Mouse (Mus musculus) hindbrain, embryonic 12.5 days (tissue): ENCODE results near the gene Creld2. TPM values are rescaled to one million over a fixed set of nuclear protein-coding genes. Genes with fewer than 3 reads are reported as not detected.
"Not testable (repeated sequence)": the region's sequence is repeated elsewhere in the genome, so short reads cannot be mapped to it uniquely, and the experiment has no call there.

ENCODE experiments used
- ATAC-seq: fragments of 200-750 bp; cut with Nextera tagmentation; 2 replicates; pipeline ENCODE4 v1.8.0; 2017; ENCODE audit warnings: moderate TSS enrichment; ENCODE audit not compliant: low FRiP score
- H3K27ac ChIP-seq: fragments of 300-500 bp; sonication (generic); 2 replicates; pipeline ENCODE4 v1.5.1; 2016; ENCODE audit warnings: mild to moderate bottlenecking
- H3K27me3 ChIP-seq: fragments of 300-500 bp; sonication (generic); 2 replicates; pipeline ENCODE4 v1.6.1; 2016; ENCODE audit warnings: mild to moderate bottlenecking
- H3K36me3 ChIP-seq: fragments of 300-500 bp; sonication (generic); 2 replicates; pipeline ENCODE4 v1.6.1; 2016; ENCODE audit warnings: mild to moderate bottlenecking
- H3K4me1 ChIP-seq: fragments of 300-500 bp; sonication (generic); 2 replicates; pipeline ENCODE4 v1.6.1; 2016
- H3K4me2 ChIP-seq: fragments of 300-500 bp; sonication (generic); replicated peaks from 2 replicates; pipeline ENCODE4 v1.6.1; 2016; ENCODE audit warnings: mild to moderate bottlenecking
- H3K4me3 ChIP-seq: fragments of 300-500 bp; sonication (generic); 2 replicates; pipeline ENCODE4 v1.5.1; 2016; ENCODE audit warnings: mild to moderate bottlenecking
- H3K9ac ChIP-seq: fragments of 300-500 bp; sonication (generic); 2 replicates; pipeline ENCODE4 v1.6.1; 2016; ENCODE audit warnings: mild to moderate bottlenecking, moderate library complexity
- H3K9me3 ChIP-seq: fragments of 300-500 bp; sonication (generic); replicated peaks from 2 replicates; pipeline ENCODE4 v1.6.1; 2016; ENCODE audit warnings: mild to moderate bottlenecking
- WGBS: fragments of 180-500 bp; shearing (Covaris S2); methylation state at CpG from one replicate; pipeline ENCODE4 v1.1.7; 2016; 5-methylcytosine and 5-hydroxymethylcytosine counted together
- polyA plus RNA-seq: library from polyadenylated mRNA; unstranded; fragments of >200 nt; fragmentation: Nextera tagmentation; extraction: Ambion mirVana; gene quantifications from 2 replicates; pipeline ENCODE4 v1.2.1, GENCODE M21; 2016

The Creld2 gene
- polyA plus RNA-seq: 65.2 and 74.8 TPM in 2 replicates

DNA sequence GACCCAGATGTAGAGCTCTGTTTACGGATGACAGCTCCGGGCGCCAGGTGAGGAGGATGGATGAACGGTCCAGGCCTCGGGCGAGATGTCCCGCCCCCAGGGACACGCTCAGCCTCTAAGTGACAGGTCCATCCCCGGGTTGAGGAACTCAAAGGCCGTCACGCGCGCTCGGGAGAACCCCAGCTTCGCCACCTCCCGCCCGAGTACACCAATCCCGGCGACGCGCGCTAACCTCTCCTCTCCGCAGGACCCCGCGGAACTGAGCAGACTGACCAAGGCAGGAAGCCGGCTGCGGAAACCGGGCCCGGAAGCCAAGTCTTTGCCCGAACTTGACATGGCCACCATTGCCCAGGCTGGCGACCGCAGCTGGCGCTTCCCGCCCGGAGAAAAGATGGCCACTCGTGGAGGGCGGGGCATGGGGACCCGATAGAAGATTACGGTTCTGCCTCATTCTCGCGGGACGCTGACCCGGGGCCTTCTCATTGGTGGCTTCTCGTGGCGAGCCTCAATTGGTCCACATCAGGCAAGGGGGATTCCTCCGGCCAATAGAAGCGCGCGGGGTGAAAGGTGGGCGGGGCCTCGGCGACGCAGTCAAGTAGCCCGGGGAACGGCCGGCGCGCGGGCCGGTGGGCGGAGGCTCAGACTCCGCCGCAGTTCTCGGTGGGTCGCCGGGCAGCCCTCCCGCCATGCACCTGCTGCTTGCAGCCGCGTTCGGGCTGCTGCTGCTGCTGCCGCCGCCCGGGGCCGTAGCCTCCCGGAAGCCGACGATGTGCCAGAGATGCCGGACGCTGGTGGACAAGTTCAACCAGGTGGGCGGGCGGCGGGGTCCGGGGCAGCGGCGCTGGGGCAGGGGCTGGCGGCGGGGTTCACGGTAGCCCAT is at the start of gene Creld2, which contains the start of gene Alg12:
Gene Creld2 (plus strand): TSS at position 621 of the 880 bp plus-strand sequence.
Gene Alg12 (minus strand): TSS at position 293 of the 880 bp plus-strand sequence.
- ATAC-seq: peak; percentile 98
- no peaks in the 10 kb centered on the region for H3K9me3 ChIP-seq
- WGBS: under 1% methylated on average over 74 of the region's 88 CpGs
- peak within 1 kb of the TSS; percentile 86 for H3K27ac ChIP-seq
- H3K4me3 ChIP-seq: peak within 1 kb of the TSS; percentile 82
- H3K4me2 ChIP-seq: peak within 1 kb of the TSS; percentile 88
- H3K9ac ChIP-seq: peak within 1 kb of the TSS; percentile 88
- no peaks in the 10 kb centered on the region for H3K27me3 ChIP-seq
- peaks cover 46% of the 10 kb centered on the region for H3K36me3 ChIP-seq
- H3K4me1 ChIP-seq: peaks cover 19% of the 10 kb centered on the region

- not testable (repeated sequence) for H3K4me3 ChIP-seq, H3K27me3 ChIP-seq, H3K27ac ChIP-seq, ATAC-seq, H3K4me2 ChIP-seq, H3K9ac ChIP-seq, H3K4me1 ChIP-seq, H3K9me3 ChIP-seq
- H3K36me3 ChIP-seq: peaks cover 37% of the 10 kb centered on the region
- 93% methylated on average over 5 of the region's 5 CpGs for WGBS
Observed at GRCm38 (mm10) chr15:88774630-88775029, 44.8 kb upstream of the Creld2 start.

DNA sequence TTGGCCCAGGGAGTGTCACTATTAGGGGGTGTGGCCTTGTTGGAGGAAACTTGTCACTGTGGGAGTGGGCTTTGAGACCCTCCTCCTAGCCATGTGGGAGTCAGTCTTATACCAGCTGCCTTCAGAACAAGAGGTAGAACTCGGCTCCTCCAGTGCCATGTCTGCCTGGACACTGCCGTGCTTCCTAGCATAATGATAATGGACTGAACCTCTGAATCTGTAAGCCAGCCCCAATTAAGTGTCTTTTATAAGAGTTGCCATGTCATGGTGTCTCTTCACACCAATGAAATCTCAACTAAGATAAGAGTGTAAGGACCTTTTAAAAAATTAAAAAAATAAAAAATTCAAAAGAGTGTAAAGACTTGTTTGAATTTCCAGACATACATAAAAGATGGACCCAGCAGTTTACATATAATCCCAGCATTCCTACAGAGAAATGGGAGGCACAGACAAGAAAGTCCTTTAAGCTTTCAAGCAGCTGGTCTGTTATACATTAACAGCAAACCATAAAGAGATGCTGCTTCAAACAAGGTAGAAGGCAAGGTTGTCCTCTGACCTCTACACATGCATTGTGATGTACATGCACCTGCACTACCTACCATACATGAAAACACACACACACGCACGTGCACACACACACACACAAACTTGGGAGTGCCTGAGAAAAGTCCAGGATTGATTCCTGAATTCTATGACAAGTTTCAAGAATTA is 27.2 kb upstream of the Creld2 start:
- no peaks in the 10 kb centered on the region for H3K9me3 ChIP-seq
- H3K27me3 ChIP-seq: no peaks in the 10 kb centered on the region
- H3K27ac ChIP-seq: no peak overlapping the region
- WGBS: 86% methylated on average over 4 of the region's 4 CpGs
- H3K4me2 ChIP-seq: no peak overlapping the region
- no peak overlapping the region for H3K9ac ChIP-seq
- no peak overlapping the region for H3K4me3 ChIP-seq
- peaks cover 3% of the 10 kb centered on the region; the same call in 1 of the 2 replicates for H3K36me3 ChIP-seq
- no peaks in the 10 kb centered on the region for H3K4me1 ChIP-seq
- no peak for ATAC-seq

DNA sequence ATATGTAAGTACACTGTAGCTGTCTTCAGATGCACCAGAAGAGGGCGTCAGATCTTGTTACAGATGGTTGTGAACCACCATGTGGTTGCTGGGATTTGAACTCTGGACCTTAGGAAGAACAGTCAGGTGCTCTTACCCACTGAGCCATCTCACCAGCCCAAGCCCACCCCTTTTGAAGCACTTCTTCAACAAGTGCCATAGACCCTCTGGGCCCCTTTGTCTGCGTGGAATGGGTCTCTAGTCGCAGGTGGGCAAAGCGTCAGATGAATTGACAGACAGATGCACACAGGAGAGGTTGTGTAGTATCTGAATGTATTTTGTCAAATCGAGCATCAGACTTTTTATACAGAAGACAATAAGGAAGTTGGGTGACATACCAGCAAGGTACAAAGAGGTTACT is 24.7 kb upstream of the Creld2 start:
- not testable (repeated sequence) for H3K36me3 ChIP-seq, H3K9me3 ChIP-seq, H3K27me3 ChIP-seq, H3K4me3 ChIP-seq, ATAC-seq, H3K4me1 ChIP-seq, H3K4me2 ChIP-seq, H3K9ac ChIP-seq, H3K27ac ChIP-seq
- 83% methylated on average over 5 of the region's 5 CpGs for WGBS

GRCm38 (mm10) chr15:88799950-88800371 is 19.5 kb upstream of the Creld2 start:
- H3K27ac ChIP-seq: no peak overlapping the region
- no peak overlapping the region for H3K4me3 ChIP-seq
- no peaks in the 10 kb centered on the region for H3K27me3 ChIP-seq
- ATAC-seq: no peak
- no peak overlapping the region for H3K9ac ChIP-seq
- no peak overlapping the region for H3K4me2 ChIP-seq
- peaks cover 17% of the 10 kb centered on the region for H3K36me3 ChIP-seq
- 87% methylated on average over 11 of the region's 11 CpGs for WGBS
- no peaks in the 10 kb centered on the region for H3K4me1 ChIP-seq
- H3K9me3 ChIP-seq: no peaks in the 10 kb centered on the region

DNA sequence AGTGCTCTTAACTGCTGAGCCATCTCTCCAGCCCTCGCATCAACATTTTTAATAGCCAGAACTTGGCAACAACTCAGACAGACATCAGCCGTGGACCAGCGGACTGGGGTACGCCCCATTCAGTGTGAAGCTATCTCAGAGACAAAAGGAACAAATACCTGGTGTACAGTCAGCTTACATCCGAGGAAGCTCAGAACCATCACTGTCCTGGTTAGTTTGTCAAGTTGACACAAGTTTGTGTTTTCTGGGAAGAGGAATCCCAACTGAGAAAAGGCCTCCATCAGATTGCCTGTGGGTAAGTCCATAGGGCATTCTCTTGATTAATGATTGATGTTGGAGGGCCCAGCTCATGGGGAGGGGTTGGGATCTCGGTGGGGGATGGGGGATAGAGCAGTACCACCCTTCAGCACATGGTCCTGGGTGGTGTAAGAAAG is 18.5 kb upstream of the Creld2 start:
- no peaks in the 10 kb centered on the region for H3K9me3 ChIP-seq
- no peak overlapping the region for H3K9ac ChIP-seq
- H3K36me3 ChIP-seq: peaks cover 27% of the 10 kb centered on the region
- H3K27ac ChIP-seq: no peak overlapping the region
- H3K4me2 ChIP-seq: no peak overlapping the region
- no peak for ATAC-seq
- no peaks in the 10 kb centered on the region for H3K27me3 ChIP-seq
- 89% methylated on average over 6 of the region's 6 CpGs for WGBS
- H3K4me1 ChIP-seq: no peaks in the 10 kb centered on the region
- H3K4me3 ChIP-seq: no peak overlapping the region

DNA sequence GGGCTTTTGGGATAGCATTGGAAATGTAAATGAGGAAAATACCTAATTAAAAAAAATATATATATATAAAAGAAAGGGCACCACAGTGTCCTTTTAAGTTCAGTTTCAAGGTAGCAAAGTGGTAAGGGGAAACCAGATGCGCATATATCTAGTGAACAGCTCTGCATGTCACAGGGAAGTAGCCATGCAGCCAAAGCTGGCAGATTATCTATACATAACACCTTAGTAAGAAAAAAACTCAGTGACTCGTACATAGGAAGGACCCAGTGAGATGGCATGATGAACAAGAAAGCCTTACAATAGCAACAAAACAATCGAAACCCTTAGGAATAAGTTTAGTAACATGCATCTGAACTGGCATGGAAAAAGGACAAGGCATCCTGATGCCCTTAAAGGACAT is 17.5 kb upstream of the Creld2 start:
- WGBS: 98% methylated on average over 3 of the region's 3 CpGs
- H3K36me3 ChIP-seq: peaks cover 34% of the 10 kb centered on the region
- H3K9me3 ChIP-seq: no peaks in the 10 kb centered on the region
- H3K27me3 ChIP-seq: no peaks in the 10 kb centered on the region
- ATAC-seq: no peak
- H3K9ac ChIP-seq: no peak overlapping the region
- no peak overlapping the region for H3K4me2 ChIP-seq
- no peak overlapping the region for H3K27ac ChIP-seq
- H3K4me1 ChIP-seq: no peaks in the 10 kb centered on the region
- no peak overlapping the region for H3K4me3 ChIP-seq

DNA sequence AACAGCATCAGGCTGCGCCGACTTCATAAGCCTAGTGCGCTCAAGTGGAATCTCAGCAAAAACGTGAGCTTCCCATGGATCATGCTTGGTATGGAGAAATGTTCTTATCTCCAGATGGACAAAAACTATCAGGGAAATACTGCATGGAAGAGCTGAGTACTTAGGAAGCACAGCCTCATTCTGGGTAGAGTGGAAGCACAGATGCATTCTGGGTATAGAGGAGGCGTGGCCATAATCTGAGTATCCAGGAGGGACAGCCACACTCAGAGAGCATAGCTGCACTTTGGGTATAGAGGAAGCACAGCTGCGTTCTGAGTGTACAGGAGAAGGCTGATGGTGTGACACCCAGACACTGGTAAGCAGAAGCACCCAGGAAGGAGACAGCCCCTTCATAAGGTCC is 17.1 kb upstream of the Creld2 start:
- no peak for ATAC-seq
- Histone ChIP-seq H3K4me2 (no peak overlapping the region), H3K9ac (no peak overlapping the region), H3K9me3 (no peaks in the 10 kb centered on the region), H3K4me1 (no peaks in the 10 kb centered on the region), H3K27ac (no peak overlapping the region), H3K27me3 (no peaks in the 10 kb centered on the region), H3K4me3 (no peak overlapping the region), H3K36me3 (peaks cover 34% of the 10 kb centered on the region)
- 87% methylated on average over 6 of the region's 6 CpGs for WGBS

GRCm38 (mm10) chr15:88808121-88808520 is 11.3 kb upstream of the Creld2 start:
- no peak overlapping the region for H3K27ac ChIP-seq
- peaks cover 61% of the 10 kb centered on the region for H3K36me3 ChIP-seq
- WGBS: 90% methylated on average over 8 of the region's 8 CpGs

DNA sequence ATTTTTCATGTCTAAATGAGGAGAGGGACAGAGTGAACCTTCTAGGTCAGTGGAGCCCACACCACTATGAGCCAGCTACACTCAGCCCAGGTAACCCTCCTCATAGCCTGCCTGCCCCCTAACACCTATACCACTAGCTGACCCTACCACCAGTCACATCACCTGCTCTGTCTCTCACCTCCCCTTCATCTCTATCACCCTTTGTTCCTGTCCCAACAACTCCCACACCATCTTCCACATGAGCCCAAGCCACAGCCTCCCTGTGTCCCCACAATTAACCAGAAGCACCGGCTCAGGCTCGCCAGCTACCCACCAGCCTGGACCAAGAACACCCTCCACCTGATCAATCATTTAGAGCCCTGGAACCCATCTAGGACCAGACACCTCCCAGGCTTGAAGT is 9.1 kb upstream of the Creld2 start:
- 94% methylated on average over 2 of the region's 2 CpGs for WGBS
- H3K9ac ChIP-seq: no peak overlapping the region
- no peak overlapping the region for H3K27ac ChIP-seq
- H3K9me3 ChIP-seq: no peaks in the 10 kb centered on the region
- no peak overlapping the region for H3K4me3 ChIP-seq
- no peak for ATAC-seq
- no peak overlapping the region for H3K4me2 ChIP-seq
- no peaks in the 10 kb centered on the region for H3K4me1 ChIP-seq
- H3K27me3 ChIP-seq: no peaks in the 10 kb centered on the region
- H3K36me3 ChIP-seq: peaks cover 64% of the 10 kb centered on the region

More at GRCm38 (mm10) chr15:88808121-88808520, 11.3 kb upstream of the Creld2 start:
- no peak overlapping the region for H3K9ac ChIP-seq
- no peak overlapping the region for H3K4me2 ChIP-seq
- no peaks in the 10 kb centered on the region for H3K27me3 ChIP-seq
- H3K9me3 ChIP-seq: no peaks in the 10 kb centered on the region
- H3K4me3 ChIP-seq: no peak overlapping the region
- H3K4me1 ChIP-seq: no peaks in the 10 kb centered on the region
- ATAC-seq: no peak

- Histone ChIP-seq H3K27ac (no peak overlapping the region), H3K9ac (no peak overlapping the region), H3K36me3 (peaks cover 60% of the 10 kb centered on the region), H3K27me3 (no peaks in the 10 kb centered on the region), H3K4me3 (no peak overlapping the region), H3K4me2 (no peak overlapping the region), H3K9me3 (no peaks in the 10 kb centered on the region), H3K4me1 (peaks cover 1% of the 10 kb centered on the region)
- WGBS: 92% methylated on average over 3 of the region's 3 CpGs
- ATAC-seq: no peak
Observed at GRCm38 (mm10) chr15:88813262-88813661, 6.2 kb upstream of the Creld2 start.

DNA sequence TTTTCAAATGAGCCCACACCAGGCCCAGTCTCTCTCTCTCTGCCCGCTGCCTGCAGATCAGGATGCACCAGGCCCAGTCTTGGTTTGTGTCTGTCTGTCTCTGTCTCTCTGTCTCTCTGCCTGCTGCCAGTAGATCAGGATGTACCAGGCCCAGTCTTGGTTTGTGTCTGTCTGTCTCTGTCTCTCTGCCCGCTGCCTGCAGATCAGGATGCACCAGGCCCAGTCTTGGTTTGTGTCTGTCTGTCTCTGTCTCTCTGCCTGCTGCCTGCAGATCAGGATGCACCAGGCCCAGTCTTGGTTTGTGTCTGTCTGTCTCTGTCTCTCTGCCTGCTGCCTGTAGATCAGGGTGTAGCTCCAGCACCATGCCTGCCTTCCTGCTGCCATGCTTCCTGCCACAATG is 5.6 kb upstream of the Creld2 start:
- not testable (repeated sequence) for ATAC-seq, H3K27ac ChIP-seq

More for the DNA sequence above, 5.6 kb upstream of the Creld2 start:
- not testable (repeated sequence) for H3K4me3 ChIP-seq, H3K27me3 ChIP-seq, H3K9me3 ChIP-seq, H3K9ac ChIP-seq, H3K4me1 ChIP-seq, H3K4me2 ChIP-seq
- WGBS: 85% methylated on average over 2 of the region's 2 CpGs
- peaks cover 54% of the 10 kb centered on the region for H3K36me3 ChIP-seq
